Mouse (Mus musculus): Measurements from ENCODE around the gene Cog8. TPM values are rescaled to one million over a fixed set of nuclear protein-coding genes. Genes with fewer than 3 reads are reported as not detected.
A peak's percentile ranks its signal among the peaks of the same experiment; 100 is the strongest.
"Not testable (repeated sequence)": the region's sequence is repeated elsewhere in the genome, so short reads cannot be mapped to it uniquely, and the experiment has no call there.

Cog8 gene
- polyA plus RNA-seq, 1 experiment from 2014 or later, result 36.8 TPM

- 88% methylated on average over 4 of the region's 4 CpGs for WGBS
- Histone ChIP-seq H3K9me3 (no peaks in the 10 kb centered on the region), H3K36me3 (0 out of 2 replicates have a peak, but pooled peaks cover 5% of the 10 kb centered on the region), H3K9ac (no peak overlapping the region), H3K4me1 (no peaks in the 10 kb centered on the region), H3K4me2 (no peak overlapping the region), H3K27ac (no peak overlapping the region), H3K4me3 (replicated peaks) (no peak overlapping the region), H3K27me3 (replicated peaks) (no peaks in the 10 kb centered on the region)
- ATAC-seq (ENCODE audit: insufficient read depth, low FRiP score, low read depth), result no peak
These were observed 59.1 kb downstream of the Cog8 start for GRCm38 (mm10) chr8:106997416-106997815.

- not testable (repeated sequence) for H3K9ac ChIP-seq; H3K9me3 ChIP-seq; H3K4me3 ChIP-seq (replicated peaks); H3K27ac ChIP-seq; H3K27me3 ChIP-seq (replicated peaks); H3K4me1 ChIP-seq; H3K4me2 ChIP-seq; ATAC-seq (ENCODE audit: insufficient read depth, low FRiP score, low read depth)
- 85% methylated on average over 4 of the region's 4 CpGs for WGBS
- H3K36me3 ChIP-seq, result peaks cover 10% of the 10 kb centered on the region
These were observed 60.1 kb downstream of the Cog8 start for GRCm38 (mm10) chr8:106996339-106996738.

Small RNA genes lying within 50 kb of the gene (microRNA-seq; reads per million reads assigned to microRNA genes)
- gene Mir7075, result 2.3 reads per million, percentile 6 among the genes with 10 or more reads in this experiment

Other genes starting within 250 kb of the Cog8 start
- 0.23 and 0.62 TPM in 2 replicates for gene Has3, start 186.4 kb downstream of the Cog8 start, polyA plus RNA-seq (2015; fragmentation: Nextera tagmentation; extraction: Ambion mirVana)
- 62.6 and 65.7 TPM in 2 replicates for gene Utp4, start 163.1 kb downstream of the Cog8 start, polyA plus RNA-seq (2015; fragmentation: Nextera tagmentation; extraction: Ambion mirVana)
- gene Sntb2, start 120.9 kb downstream of the Cog8 start, polyA plus RNA-seq (2015; fragmentation: Nextera tagmentation; extraction: Ambion mirVana), result 15.8 and 17.6 TPM in 2 replicates
- 62.0 and 62.9 TPM in 2 replicates for gene Vps4a, start 25.5 kb downstream of the Cog8 start, polyA plus RNA-seq (2015; fragmentation: Nextera tagmentation; extraction: Ambion mirVana)
- 52.7 and 55.1 TPM in 2 replicates for gene Pdf, start 8.1 kb downstream of the Cog8 start, polyA plus RNA-seq (2015; fragmentation: Nextera tagmentation; extraction: Ambion mirVana)
- gene Nip7, start 188 bp upstream of the Cog8 start, polyA plus RNA-seq (2015; fragmentation: Nextera tagmentation; extraction: Ambion mirVana), result 73.0 and 82.9 TPM in 2 replicates
- gene Tmed6, start 9.0 kb upstream of the Cog8 start, polyA plus RNA-seq (2015; fragmentation: Nextera tagmentation; extraction: Ambion mirVana), result 86.6 and 115 TPM in 2 replicates
- gene Terf2, start 39.9 kb upstream of the Cog8 start, polyA plus RNA-seq (2015; fragmentation: Nextera tagmentation; extraction: Ambion mirVana), result 16.1 and 16.7 TPM in 2 replicates
- 92.0 and 108 TPM in 2 replicates for gene Cyb5b, start 94.0 kb upstream of the Cog8 start, polyA plus RNA-seq (2015; fragmentation: Nextera tagmentation; extraction: Ambion mirVana)
- gene Nfat5, start 236.8 kb upstream of the Cog8 start, polyA plus RNA-seq (2015; fragmentation: Nextera tagmentation; extraction: Ambion mirVana), result 11.5 and 12.3 TPM in 2 replicates

All from stomach, embryonic 15.5 days (tissue).